Mouse (Mus musculus) left cerebral cortex, postnatal 14 days (tissue): ENCODE data around the gene Pfn5. TPM values are rescaled to one million over a fixed set of nuclear protein-coding genes. Genes with fewer than 3 reads are reported as not detected.
"Not testable (repeated sequence)": the region's sequence is repeated elsewhere in the genome, so short reads cannot be mapped to it uniquely, and the experiment has no call there.

Experiments
- DNase-seq, 2 experiments: peaks; one replicate each; pipeline ENCODE4 v3.0.0; 2021 to 2022; ENCODE audit warnings: low spot score in 2 of 2, mixed read lengths in 1 of 2
- intact Hi-C: fragments of 180-260 bp; cut with DNase I; formaldehyde crosslinking; loops from one replicate; pipeline ENCODE4 v1.15.1; 2025
- long read RNA-seq, 2 experiments: library from polyadenylated mRNA; stranded (forward); transcript quantifications; one replicate each; pipeline ENCODE4 v2.0.0; 2021
- total RNA-seq, 2 experiments: library from RNA; stranded (reverse); gene quantifications; 2 replicates each; pipeline ENCODE4 v1.2.3; 2021

The Pfn5 gene
- not detected for total RNA-seq
- long read RNA-seq, experiment 1: 0 reads
- long read RNA-seq, experiment 2: 0 reads

- intact Hi-C loops: no loop called here
Measured at GRCm38 (mm10) chrX:95557887-95558286, at the start of gene Pfn5, which contains the start of gene Asb12. Pfn5 (plus strand) TSS chrX:95558104. Asb12 (minus strand) TSS chrX:95557987.

GRCm38 (mm10) chrX:95523883-95524282 lies 34.0 kb upstream of the Pfn5 start:
- DNase-seq: no peak
- intact Hi-C loops: no loop called here

More at GRCm38 (mm10) chrX:95557887-95558286, at the start of gene Pfn5, which contains the start of gene Asb12:
- no peak for DNase-seq

GRCm38 (mm10) chrX:95525166-95525565 lies 32.7 kb upstream of the Pfn5 start:
- no peak for DNase-seq
- intact Hi-C loops: no loop called here

- intact Hi-C loops, DNase-seq: not testable (repeated sequence)
Measured at GRCm38 (mm10) chrX:95535493-95535892, 22.4 kb upstream of the Pfn5 start.

GRCm38 (mm10) chrX:95554321-95554720 lies 3.6 kb upstream of the Pfn5 start:
- DNase-seq: no peak
- intact Hi-C loops: no loop called here

GRCm38 (mm10) chrX:95600609-95601008 lies 42.7 kb downstream of the Pfn5 start:
- intact Hi-C loops: no loop called here
- no peak for DNase-seq

Other genes with a start within 250 kb of the Pfn5 start
- gene Amer1, start 113.2 kb upstream of the Pfn5 start, total RNA-seq: 1 to 10 TPM; 7.8 to 8.7 TPM
- gene Asb12, start 117 bp upstream of the Pfn5 start, total RNA-seq: not detected
- 10 to 100 TPM; 22.1 to 25.4 TPM for gene Zc4h2, start 100.4 kb downstream of the Pfn5 start, total RNA-seq
- gene Zc3h12b, start 153.6 kb downstream of the Pfn5 start, total RNA-seq: 10 to 100 TPM; 23.0 to 28.2 TPM